Mouse (Mus musculus): ENCODE data around the gene Scn4a.

DNA sequence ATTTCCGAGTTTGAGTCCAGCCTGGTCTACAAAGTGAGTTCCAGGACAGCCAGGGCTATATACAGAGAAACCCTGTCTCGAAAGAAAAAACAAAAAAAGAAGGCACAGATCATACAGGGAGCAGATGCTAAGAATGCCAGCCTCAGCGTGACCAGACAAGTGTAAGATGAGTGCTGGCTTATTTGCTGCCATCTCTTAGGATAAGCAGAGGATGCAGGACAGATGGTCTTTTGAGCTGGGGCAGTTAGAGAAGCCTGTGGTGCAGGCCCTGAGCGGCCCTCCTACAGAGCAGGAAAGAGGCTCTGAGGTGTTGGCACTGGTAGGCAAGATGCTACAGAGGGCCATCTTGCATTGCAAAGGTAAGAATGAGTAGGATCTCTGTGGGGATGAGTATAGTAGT is 69.7 kb downstream of the Scn4a start:
- no peak for TF ChIP-seq CTCF (IDR thresholded peaks at IDR 0.05; ENCODE audit: borderline replicate concordance, insufficient read depth, low read depth, low read length)
- no peak for TF ChIP-seq POLR2A (IDR thresholded peaks at IDR 0.05; ENCODE audit: borderline replicate concordance, insufficient read depth, low read length)

Measured in cerebellum, adult 2 months (tissue).